Mouse (Mus musculus): Measurements from ENCODE around the gene F5. TPM values are rescaled to one million over a fixed set of nuclear protein-coding genes. Genes with fewer than 3 reads are reported as not detected.

F5 gene
- polyA plus RNA-seq (2014; fragmentation: Illumina TruSeq; extraction: RNeasy Lipid Tissue Mini Kit (QIAGEN cat#74804)): 1.5 TPM

GRCm38 (mm10) chr1:164151387-164152088 lies at the start of gene F5:
Gene F5 (plus strand): TSS chr1:164151838.

GRCm38 (mm10) chr1:164114947-164115493 lies 36.6 kb upstream of the F5 start, which contains the start of gene Selp:
Gene Selp (plus strand): TSS chr1:164115264.

GRCm38 (mm10) chr1:164248465-164249331 lies 97.1 kb downstream of the F5 start, which contains the start of gene Slc19a2:
Gene Slc19a2 (plus strand): TSS chr1:164249046.

Other genes starting within 250 kb of the F5 start
- 32.3 TPM for gene Scyl3, start 222.7 kb upstream of the F5 start, polyA plus RNA-seq (2014; fragmentation: Illumina TruSeq; extraction: RNeasy Lipid Tissue Mini Kit (QIAGEN cat#74804))
- gene BC055324, start 157.0 kb upstream of the F5 start, polyA plus RNA-seq (2014; fragmentation: Illumina TruSeq; extraction: RNeasy Lipid Tissue Mini Kit (QIAGEN cat#74804)): 22.7 TPM
- 15.8 TPM for gene Mettl18, start 156.9 kb upstream of the F5 start, polyA plus RNA-seq (2014; fragmentation: Illumina TruSeq; extraction: RNeasy Lipid Tissue Mini Kit (QIAGEN cat#74804))
- 0.14 TPM for gene Sele, start 103.6 kb upstream of the F5 start, polyA plus RNA-seq (2014; fragmentation: Illumina TruSeq; extraction: RNeasy Lipid Tissue Mini Kit (QIAGEN cat#74804))
- 2.5 TPM for gene Sell, start 89.9 kb upstream of the F5 start, polyA plus RNA-seq (2014; fragmentation: Illumina TruSeq; extraction: RNeasy Lipid Tissue Mini Kit (QIAGEN cat#74804))
- gene Selp, start 36.6 kb upstream of the F5 start, polyA plus RNA-seq (2014; fragmentation: Illumina TruSeq; extraction: RNeasy Lipid Tissue Mini Kit (QIAGEN cat#74804)): 3.5 TPM
- gene Slc19a2, start 97.2 kb downstream of the F5 start, polyA plus RNA-seq (2014; fragmentation: Illumina TruSeq; extraction: RNeasy Lipid Tissue Mini Kit (QIAGEN cat#74804)): 21.8 TPM
- 44.0 TPM for gene Ccdc181, start 123.7 kb downstream of the F5 start, polyA plus RNA-seq (2014; fragmentation: Illumina TruSeq; extraction: RNeasy Lipid Tissue Mini Kit (QIAGEN cat#74804))
- gene Nme7, start 152.3 kb downstream of the F5 start, polyA plus RNA-seq (2014; fragmentation: Illumina TruSeq; extraction: RNeasy Lipid Tissue Mini Kit (QIAGEN cat#74804)): 37.3 TPM
- gene Blzf1, start 155.7 kb downstream of the F5 start, polyA plus RNA-seq (2014; fragmentation: Illumina TruSeq; extraction: RNeasy Lipid Tissue Mini Kit (QIAGEN cat#74804)): 45.1 TPM

All from ovary, adult 10 weeks (tissue).